Mouse (Mus musculus) hindbrain, embryonic 16.5 days (tissue): ENCODE results near the gene Comtd1. TPM values are rescaled to one million over a fixed set of nuclear protein-coding genes. Genes with fewer than 3 reads are reported as not detected.

Experiments used
- ATAC-seq: fragments of 200-750 bp; cut with Nextera tagmentation; 2 replicates; pipeline ENCODE4 v1.8.0; 2017; ENCODE audit warnings: moderate TSS enrichment, moderate library complexity
- H3K27ac ChIP-seq: fragments of 300-500 bp; sonication (generic); 2 replicates; pipeline ENCODE4 v1.5.1; 2014; ENCODE audit warnings: low read depth, mild to moderate bottlenecking, control low read depth, low read length, moderate library complexity
- H3K27me3 ChIP-seq: fragments of 300-500 bp; sonication (generic); replicated peaks from 2 replicates; pipeline ENCODE4 v1.6.1; 2014; ENCODE audit warnings: low read length; ENCODE audit not compliant: control insufficient read depth, insufficient read depth
- H3K36me3 ChIP-seq: fragments of 300-500 bp; sonication (generic); 2 replicates; pipeline ENCODE4 v1.6.1; 2014; ENCODE audit warnings: mild to moderate bottlenecking, low read length, moderate library complexity, mixed read lengths; ENCODE audit not compliant: control insufficient read depth, insufficient read depth
- H3K4me1 ChIP-seq: fragments of 300-500 bp; sonication (generic); 2 replicates; pipeline ENCODE4 v1.6.1; 2014; ENCODE audit warnings: low read depth, low read length; ENCODE audit not compliant: control insufficient read depth, insufficient read depth
- H3K4me2 ChIP-seq: fragments of 300-500 bp; sonication (generic); 2 replicates; pipeline ENCODE4 v1.6.1; 2014; ENCODE audit warnings: mild to moderate bottlenecking, low read length, control low read depth, moderate library complexity
- H3K4me3 ChIP-seq: fragments of 300-500 bp; sonication (generic); 2 replicates; pipeline ENCODE4 v1.5.1; 2014; ENCODE audit warnings: mild to moderate bottlenecking, low read length, control low read depth, moderate library complexity
- H3K9ac ChIP-seq: fragments of 300-500 bp; sonication (generic); 2 replicates; pipeline ENCODE4 v1.6.1; 2014; ENCODE audit warnings: low read depth, mild to moderate bottlenecking, control low read depth, low read length, moderate library complexity
- H3K9me3 ChIP-seq: fragments of 300-500 bp; sonication (generic); 2 replicates; pipeline ENCODE4 v1.6.1; 2014; ENCODE audit warnings: mild to moderate bottlenecking, low read length, moderate library complexity; ENCODE audit not compliant: control insufficient read depth
- WGBS: fragments of 180-500 bp; shearing (Covaris S2); extraction: QIAGEN DNeasy Blood & Tissue Kit; methylation state at CpG from one replicate; pipeline ENCODE4 v1.1.7; 2014; 5-methylcytosine and 5-hydroxymethylcytosine counted together
- polyA plus RNA-seq: library from polyadenylated mRNA; unstranded; fragments of >200 nt; fragmentation: Nextera tagmentation; extraction: Ambion mirVana; gene quantifications from 2 replicates; pipeline ENCODE4 v1.2.1, GENCODE M21; 2015

The Comtd1 gene
- polyA plus RNA-seq, 1 experiment from 2014 or later, result 68.9 TPM

- H3K9ac ChIP-seq, result peak overlapping the region; percentile 31
- no peaks in the 10 kb centered on the region for H3K27me3 ChIP-seq
- H3K9me3 ChIP-seq, result no peaks in the 10 kb centered on the region
- H3K4me2 ChIP-seq, result peak overlapping the region; percentile 61
- H3K27ac ChIP-seq, result peak overlapping the region; percentile 12; the same call in 1 of the 2 replicates
- peak; percentile 34; the same call in 1 of the 2 replicates for ATAC-seq
- peak overlapping the region; percentile 26 for H3K4me3 ChIP-seq
- 9% methylated on average over 17 of the region's 17 CpGs for WGBS
- no peaks in the 10 kb centered on the region for H3K36me3 ChIP-seq
- peaks cover 7% of the 10 kb centered on the region; the same call in 1 of the 2 replicates for H3K4me1 ChIP-seq
Measured at GRCm38 (mm10) chr14:21853456-21854109, 4.8 kb upstream of the Comtd1 start.

DNA sequence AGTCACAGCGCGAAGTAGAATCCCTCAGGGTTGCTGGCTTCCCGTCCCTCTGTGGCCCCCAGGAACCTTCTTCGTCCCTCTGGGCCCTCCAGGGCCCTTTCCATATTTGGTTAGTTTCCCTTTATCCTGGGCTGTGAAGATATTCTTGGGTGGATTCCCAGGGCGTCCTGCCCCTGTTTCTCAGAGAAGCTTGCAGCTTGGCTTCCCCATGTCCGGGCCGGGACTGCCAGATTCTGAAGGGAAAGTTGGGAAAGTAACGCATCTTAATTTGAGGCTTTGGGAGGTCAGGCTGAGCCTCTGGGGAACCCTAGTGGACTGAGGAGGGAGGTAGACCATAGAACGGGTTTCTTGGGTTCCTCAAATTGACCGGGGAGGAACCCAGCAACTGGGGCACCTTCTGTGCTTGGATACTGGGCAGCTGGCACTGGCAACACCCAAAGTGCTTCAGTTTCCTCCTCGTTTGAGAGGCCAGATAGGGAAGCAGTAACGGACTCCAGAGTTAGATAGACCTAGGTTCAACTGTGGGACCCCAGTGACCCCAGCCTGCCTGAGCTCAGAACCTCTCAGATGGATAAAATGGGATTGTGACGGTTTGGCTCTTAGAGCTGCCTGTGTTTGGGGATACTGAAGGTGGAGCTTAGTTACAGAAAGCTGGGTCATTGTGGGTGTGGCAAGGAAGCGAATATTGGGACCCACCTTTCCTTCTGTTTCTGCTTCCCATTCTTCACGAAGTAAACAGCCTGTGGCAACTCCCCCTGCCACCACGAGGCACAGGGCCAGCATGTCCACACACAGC, 3.4 kb upstream of the Comtd1 start:
- Histone ChIP-seq H3K27ac (no peak overlapping the region), H3K9me3 (no peaks in the 10 kb centered on the region), H3K4me3 (no peak overlapping the region), H3K36me3 (no peaks in the 10 kb centered on the region), H3K4me1 (peaks cover 9% of the 10 kb centered on the region), H3K9ac (no peak overlapping the region), H3K27me3 (no peaks in the 10 kb centered on the region), H3K4me2 (no peak overlapping the region)
- WGBS, result 85% methylated on average over 16 of the region's 16 CpGs
- no peak for ATAC-seq

DNA sequence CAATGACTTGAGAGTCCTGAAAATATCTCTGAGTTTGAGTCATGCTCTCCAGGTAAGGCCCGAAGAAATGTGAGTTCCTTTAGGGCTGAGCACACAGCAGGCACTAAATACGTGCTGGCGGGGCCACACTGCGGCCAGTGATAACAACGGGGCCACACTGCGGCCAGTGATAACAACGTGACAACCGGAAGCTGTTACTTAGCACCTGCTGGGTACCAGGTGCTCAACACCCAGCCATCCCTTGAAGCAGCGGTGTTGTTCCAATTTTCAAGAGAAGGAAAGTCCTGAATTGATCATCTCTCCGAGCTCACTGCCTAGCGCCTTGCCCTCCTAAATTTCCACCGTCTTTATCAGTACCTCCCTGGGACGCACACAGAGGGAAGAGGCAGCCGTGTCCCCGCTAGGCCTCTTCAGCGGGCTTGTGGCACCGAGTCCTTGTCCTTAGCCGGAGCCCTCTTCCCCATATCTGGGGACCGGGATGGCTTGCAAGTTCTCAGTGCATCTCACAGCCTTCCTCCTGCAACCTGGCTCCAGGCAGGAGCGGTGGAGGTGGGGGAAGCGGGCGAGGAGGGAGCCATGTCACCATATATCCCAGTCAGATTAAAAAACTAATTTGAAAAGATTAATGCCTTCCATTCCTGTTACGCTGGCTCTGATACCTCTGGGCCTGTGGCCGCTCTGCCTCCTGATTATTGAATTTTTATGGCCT, 1.8 kb upstream of the Comtd1 start:
- no peak overlapping the region for H3K27ac ChIP-seq
- 80% methylated on average over 24 of the region's 24 CpGs for WGBS
- no peak overlapping the region for H3K4me3 ChIP-seq

GRCm38 (mm10) chr14:21849524-21850418, 994 bp upstream of the Comtd1 start:
- Histone ChIP-seq H3K27me3 (no peaks in the 10 kb centered on the region), H3K4me1 (peaks cover 15% of the 10 kb centered on the region), H3K9me3 (no peaks in the 10 kb centered on the region), H3K36me3 (peaks cover 5% of the 10 kb centered on the region), H3K4me2 (no peak overlapping the region), H3K9ac (no peak overlapping the region), H3K4me3 (no peak overlapping the region), H3K27ac (no peak overlapping the region)
- WGBS, result 87% methylated on average over 13 of the region's 13 CpGs
- no peak for ATAC-seq

More for the DNA sequence above, 1.8 kb upstream of the Comtd1 start:
- H3K36me3 ChIP-seq, result peaks cover 4% of the 10 kb centered on the region
- H3K27me3 ChIP-seq, result no peaks in the 10 kb centered on the region
- H3K4me1 ChIP-seq, result peaks cover 15% of the 10 kb centered on the region
- no peak overlapping the region for H3K9ac ChIP-seq
- ATAC-seq, result no peak
- H3K4me2 ChIP-seq, result no peak overlapping the region
- no peaks in the 10 kb centered on the region for H3K9me3 ChIP-seq

- WGBS, result 1% methylated on average over 50 of the region's 50 CpGs
- H3K4me3 ChIP-seq, result peak overlapping the region; percentile 76
- peak overlapping the region; percentile 92 for H3K9ac ChIP-seq
- H3K4me2 ChIP-seq, result peak overlapping the region; percentile 92
- H3K27ac ChIP-seq, result peak overlapping the region; percentile 72
- no peaks in the 10 kb centered on the region for H3K9me3 ChIP-seq
- peak; percentile 51 for ATAC-seq
- H3K27me3 ChIP-seq, result no peaks in the 10 kb centered on the region
- H3K36me3 ChIP-seq, result peaks cover 7% of the 10 kb centered on the region
- peaks cover 8% of the 10 kb centered on the region for H3K4me1 ChIP-seq
Measured at GRCm38 (mm10) chr14:21847381-21848165, 1.2 kb downstream of the Comtd1 start.

- Histone ChIP-seq H3K4me2 (peak overlapping the region; percentile 92), H3K36me3 (peaks cover 12% of the 10 kb centered on the region), H3K27me3 (no peaks in the 10 kb centered on the region), H3K4me3 (peak overlapping the region; percentile 76), H3K27ac (peak overlapping the region; percentile 72), H3K4me1 (peaks cover 8% of the 10 kb centered on the region), H3K9me3 (no peaks in the 10 kb centered on the region), H3K9ac (peak overlapping the region; percentile 92)
- no peak for ATAC-seq
- whole genome bisulfite sequencing, result 18% methylated on average over 10 of the region's 10 CpGs
Measured at GRCm38 (mm10) chr14:21846827-21847380, 1.9 kb downstream of the Comtd1 start.

GRCm38 (mm10) chr14:21843263-21843662, 5.5 kb downstream of the Comtd1 start:
- Histone ChIP-seq H3K9me3 (no peaks in the 10 kb centered on the region), H3K9ac (no peak overlapping the region), H3K27me3 (no peaks in the 10 kb centered on the region), H3K27ac (no peak overlapping the region), H3K4me3 (no peak overlapping the region), H3K36me3 (peaks cover 37% of the 10 kb centered on the region), H3K4me1 (peaks cover 8% of the 10 kb centered on the region), H3K4me2 (no peak overlapping the region)
- 83% methylated on average over 6 of the region's 6 CpGs for WGBS
- ATAC-seq, result no peak
